Mouse (Mus musculus): ENCODE data around the gene Whamm.

- TF ChIP-seq POLR2A (IDR thresholded peaks at IDR 0.05; ENCODE audit: low read depth, low read length) (no peak), RAD21 (IDR thresholded peaks at IDR 0.05; ENCODE audit: low read depth, low read length) (no peak), CTCF (conservative IDR thresholded peaks at IDR 0.05 in 1 of 2, IDR thresholded peaks at IDR 0.05 in 1 of 2; ENCODE audit: low read depth in 2 of 2, low read length in 2 of 2) (no peak), GABPA (IDR thresholded peaks at IDR 0.05; ENCODE audit: insufficient replicate concordance, low read depth, low read length) (no peak), KAT2A (IDR thresholded peaks at IDR 0.05; ENCODE audit: insufficient replicate concordance, low read length) (no peak), EP300 (IDR thresholded peaks at IDR 0.05; ENCODE audit: low read length) (no peak), E2F4 (IDR thresholded peaks at IDR 0.05; ENCODE audit: insufficient replicate concordance, low read depth, low read length) (no peak), BHLHE40 (IDR thresholded peaks at IDR 0.05; ENCODE audit: low read depth, low read length) (no peak), SIN3A (IDR thresholded peaks at IDR 0.05; ENCODE audit: low read length) (no peak), MAX (IDR thresholded peaks at IDR 0.05; ENCODE audit: low read length) (no peak)
Observed at GRCm38 (mm10) chr7:81523663-81524017, 47.4 kb upstream of the Whamm start.

All from CH12.LX (cell line).